Mouse (Mus musculus) liver, embryonic 16.5 days (tissue): ENCODE results near the gene AC124108.1. TPM values are rescaled to one million over a fixed set of nuclear protein-coding genes. Genes with fewer than 3 reads are reported as not detected.

Source experiments
- ATAC-seq: fragments of 200-750 bp; cut with Nextera tagmentation; 2 replicates; pipeline ENCODE4 v1.8.0; 2017; ENCODE audit warnings: low read depth, mild to moderate bottlenecking, moderate number of reproducible peaks, moderate library complexity
- H3K27ac ChIP-seq: fragments of 300-500 bp; sonication (generic); 2 replicates; pipeline ENCODE4 v1.5.1; 2014; ENCODE audit warnings: mild to moderate bottlenecking, low read length
- H3K27me3 ChIP-seq: fragments of 300-500 bp; sonication (generic); 2 replicates; pipeline ENCODE4 v1.6.1; 2014; ENCODE audit warnings: low read depth, low read length, mixed read lengths; ENCODE audit not compliant: control insufficient read depth, insufficient read depth
- H3K36me3 ChIP-seq: fragments of 300-500 bp; sonication (generic); 2 replicates; pipeline ENCODE4 v1.6.1; 2014; ENCODE audit warnings: mild to moderate bottlenecking; ENCODE audit not compliant: control insufficient read depth, insufficient read depth
- H3K4me1 ChIP-seq: fragments of 300-500 bp; sonication (generic); 2 replicates; pipeline ENCODE4 v1.6.1; 2014; ENCODE audit warnings: low read depth, low read length, mixed read lengths; ENCODE audit not compliant: control insufficient read depth
- H3K4me2 ChIP-seq: fragments of 300-500 bp; sonication (generic); 2 replicates; pipeline ENCODE4 v1.6.1; 2014; ENCODE audit warnings: low read depth, low read length, mixed read lengths
- H3K4me3 ChIP-seq: fragments of 300-500 bp; sonication (generic); 2 replicates; pipeline ENCODE4 v1.5.1; 2014; ENCODE audit warnings: low read depth, mild to moderate bottlenecking, low read length
- H3K9ac ChIP-seq: fragments of 300-500 bp; sonication (generic); 2 replicates; pipeline ENCODE4 v1.6.1; 2014; ENCODE audit warnings: low read depth, low read length
- H3K9me3 ChIP-seq: fragments of 300-500 bp; sonication (generic); replicated peaks from 2 replicates; pipeline ENCODE4 v1.6.1; 2016; ENCODE audit warnings: low read length; ENCODE audit not compliant: control insufficient read depth
- WGBS: fragments of 180-500 bp; shearing (Covaris S2); extraction: QIAGEN DNeasy Blood & Tissue Kit; methylation state at CpG from one replicate; pipeline ENCODE4 v1.1.7; 2014; ENCODE audit not compliant: insufficient replicate concordance; 5-methylcytosine and 5-hydroxymethylcytosine counted together
- polyA plus RNA-seq: library from polyadenylated mRNA; unstranded; fragments of >200 nt; fragmentation: Nextera tagmentation; extraction: Ambion mirVana; gene quantifications from 2 replicates; pipeline ENCODE4 v1.2.1, GENCODE M21; 2015

The AC124108.1 gene
- polyA plus RNA-seq, 1 experiment from 2014 or later: not detected

DNA sequence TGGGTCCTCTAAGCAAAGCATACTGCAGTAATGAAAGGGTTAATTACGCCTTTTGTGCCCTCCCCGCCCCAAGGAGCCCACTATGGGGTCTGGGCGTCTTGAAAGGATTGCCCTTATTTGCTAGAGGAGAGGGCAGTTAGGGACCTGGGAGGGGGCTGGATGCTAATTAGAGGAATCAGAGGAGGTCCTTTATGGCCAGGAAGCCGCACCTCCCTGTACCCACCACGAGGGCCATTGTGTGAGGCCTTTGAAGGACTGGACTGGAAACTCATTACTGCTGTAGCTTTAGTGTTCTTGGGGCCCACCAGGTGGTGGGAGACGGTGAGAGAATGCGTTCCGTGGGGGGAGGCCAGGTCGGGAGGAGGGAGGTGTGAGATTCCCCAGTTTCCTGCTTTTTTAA lies 6.4 kb downstream of the AC124108.1 start:
- H3K4me3 ChIP-seq: no peak overlapping the region

DNA sequence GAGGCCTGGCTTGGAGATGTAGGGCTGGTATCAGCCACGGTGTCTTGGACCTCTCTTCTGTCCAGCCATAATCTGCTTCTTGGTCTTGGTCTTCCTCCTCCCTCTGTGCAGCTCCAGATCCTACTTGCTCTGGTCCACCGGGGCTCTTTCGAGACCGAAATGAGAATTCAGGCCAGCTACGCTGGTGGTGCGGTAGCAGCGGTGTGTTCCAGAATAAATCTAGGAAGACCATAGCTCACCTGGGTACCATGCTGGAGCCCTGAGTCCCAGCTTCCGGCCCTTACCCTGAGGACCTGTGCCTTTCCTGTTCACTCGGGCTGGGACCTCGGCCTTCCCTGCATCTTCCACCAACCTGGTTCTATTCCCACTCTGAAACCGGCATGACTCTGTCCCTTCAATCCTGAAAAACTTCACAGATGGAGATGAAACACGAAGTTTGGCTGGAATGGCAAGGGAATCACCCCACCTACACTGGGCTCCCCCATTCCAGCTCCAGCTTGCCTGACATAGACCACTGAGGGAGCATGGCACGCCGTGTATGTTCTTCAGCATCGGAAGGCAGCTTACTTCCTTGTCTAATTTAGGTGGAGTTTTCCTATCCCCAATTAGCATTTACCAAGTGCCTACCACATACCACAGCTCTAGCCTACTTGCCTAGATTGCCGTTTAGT lies 7.3 kb downstream of the AC124108.1 start:
- Histone ChIP-seq H3K9me3 (no peaks in the 10 kb centered on the region), H3K9ac (no peak overlapping the region), H3K4me1 (no peaks in the 10 kb centered on the region), H3K27me3 (peaks cover 42% of the 10 kb centered on the region), H3K27ac (no peak overlapping the region), H3K4me3 (no peak overlapping the region), H3K4me2 (no peak overlapping the region), H3K36me3 (no peaks in the 10 kb centered on the region)
- ATAC-seq: no peak
- 66% methylated on average over 16 of the region's 16 CpGs for WGBS

More for the DNA sequence above, 6.4 kb downstream of the AC124108.1 start:
- Histone ChIP-seq H3K4me2 (no peak overlapping the region), H3K27ac (no peak overlapping the region), H3K36me3 (no peaks in the 10 kb centered on the region), H3K9ac (no peak overlapping the region), H3K27me3 (peaks cover 50% of the 10 kb centered on the region), H3K9me3 (no peaks in the 10 kb centered on the region), H3K4me1 (no peaks in the 10 kb centered on the region)
- ATAC-seq: no peak
- 16% methylated on average over 9 of the region's 9 CpGs for WGBS

- Histone ChIP-seq H3K27me3 (peaks cover 35% of the 10 kb centered on the region), H3K4me3 (no peak overlapping the region), H3K4me1 (no peaks in the 10 kb centered on the region), H3K9me3 (no peaks in the 10 kb centered on the region), H3K36me3 (no peaks in the 10 kb centered on the region), H3K9ac (no peak overlapping the region), H3K27ac (no peak overlapping the region), H3K4me2 (no peak overlapping the region)
- WGBS: 57% methylated on average over 6 of the region's 6 CpGs
- no peak for ATAC-seq
Measured at GRCm38 (mm10) chr1:132199244-132199643, 8.0 kb downstream of the AC124108.1 start.

DNA sequence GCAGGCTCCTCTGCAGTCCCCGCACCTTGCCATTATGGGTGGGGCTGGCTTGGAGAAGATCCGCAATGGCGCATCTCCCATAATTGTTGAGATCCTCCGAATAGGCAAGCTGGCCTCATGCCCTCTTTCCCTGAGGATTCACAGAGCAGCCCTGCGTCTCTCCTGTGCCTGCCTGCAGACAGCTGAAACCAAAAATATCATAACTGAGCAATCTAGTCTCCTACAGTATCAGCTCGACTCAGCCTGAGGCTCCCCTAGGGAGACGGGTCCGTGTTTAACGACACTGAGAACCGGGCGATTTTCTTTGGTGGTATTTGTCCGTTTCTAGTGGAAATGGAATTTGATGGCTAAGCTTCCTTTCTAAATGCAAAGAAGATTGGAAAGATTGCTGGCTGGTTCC lies 8.7 kb downstream of the AC124108.1 start:
- H3K4me2 ChIP-seq: no peak overlapping the region
- 15% methylated on average over 12 of the region's 12 CpGs for WGBS
- H3K27me3 ChIP-seq: peaks cover 34% of the 10 kb centered on the region
- H3K27ac ChIP-seq: no peak overlapping the region
- H3K9ac ChIP-seq: no peak overlapping the region
- H3K4me3 ChIP-seq: no peak overlapping the region
- ATAC-seq: no peak
- H3K4me1 ChIP-seq: no peaks in the 10 kb centered on the region
- H3K9me3 ChIP-seq: no peaks in the 10 kb centered on the region
- no peaks in the 10 kb centered on the region for H3K36me3 ChIP-seq

DNA sequence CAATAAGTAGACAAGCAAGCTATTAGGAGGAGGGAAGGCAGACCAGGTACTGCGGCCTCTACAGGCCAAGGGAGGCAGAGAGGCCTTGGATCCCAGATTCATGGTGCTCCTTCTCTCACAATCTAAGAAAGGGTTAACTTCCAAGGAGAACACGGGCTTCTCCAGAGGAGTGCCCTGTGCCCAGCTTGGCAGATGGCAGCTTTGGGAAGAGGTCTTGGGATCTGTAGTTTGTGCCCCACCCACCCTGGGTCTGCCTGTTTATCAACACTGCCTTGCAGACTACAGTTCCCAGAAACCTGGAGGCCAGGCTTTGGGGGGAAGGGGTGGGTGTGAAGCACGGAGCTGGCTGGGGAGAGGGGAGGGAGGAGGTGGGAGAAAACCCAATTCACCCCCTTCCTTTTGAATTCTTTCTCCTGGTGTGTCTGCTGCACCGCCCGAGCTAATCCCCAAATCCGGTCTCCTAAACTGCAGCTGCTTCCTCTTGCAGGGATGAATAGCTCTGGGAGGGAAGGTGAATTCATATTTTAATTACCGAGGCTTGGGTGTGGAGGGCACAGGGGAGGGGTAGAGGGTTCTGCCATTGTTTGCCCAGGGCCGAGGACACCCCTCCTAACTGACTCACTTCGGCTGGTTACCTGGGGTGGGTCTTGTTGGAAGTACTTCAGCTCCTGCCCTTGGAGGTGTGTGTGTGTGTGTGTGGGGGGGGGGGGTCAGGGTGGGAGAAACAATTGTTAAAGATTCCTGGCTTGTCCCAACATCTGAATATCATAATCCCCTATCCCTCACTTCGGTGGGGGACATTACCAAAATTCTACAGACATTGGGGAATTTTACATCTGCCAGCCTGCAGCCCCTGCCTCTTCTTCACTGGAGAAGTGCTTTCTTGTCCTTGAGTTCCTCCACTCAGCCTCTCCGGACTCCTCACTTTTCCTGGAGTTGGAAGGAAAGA lies 9.6 kb downstream of the AC124108.1 start:
- Histone ChIP-seq H3K27me3 (peaks cover 28% of the 10 kb centered on the region), H3K9me3 (no peaks in the 10 kb centered on the region), H3K9ac (no peak overlapping the region), H3K4me3 (no peak overlapping the region), H3K4me2 (no peak overlapping the region), H3K4me1 (no peaks in the 10 kb centered on the region), H3K27ac (no peak overlapping the region), H3K36me3 (no peaks in the 10 kb centered on the region)
- ATAC-seq: no peak
- 21% methylated on average over 11 of the region's 11 CpGs for WGBS

DNA sequence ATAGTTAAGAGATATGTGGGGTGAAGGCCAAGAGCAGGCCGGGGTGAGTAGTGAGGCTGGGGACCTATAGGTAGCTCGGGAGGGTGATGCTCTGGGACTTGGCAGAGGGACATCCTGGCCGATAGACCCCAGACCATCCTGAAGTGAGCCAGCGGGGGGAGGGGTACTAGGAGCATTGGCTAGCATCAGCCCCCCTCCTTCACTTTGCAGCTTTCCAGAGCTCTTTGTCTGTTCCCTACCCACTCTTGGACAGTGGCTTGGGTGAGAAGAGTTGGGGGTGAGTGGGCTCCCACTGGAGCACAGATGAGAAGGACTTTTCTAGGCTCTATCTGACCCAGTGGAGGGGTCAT lies 10.2 kb downstream of the AC124108.1 start:
- H3K36me3 ChIP-seq: no peaks in the 10 kb centered on the region
- no peak overlapping the region for H3K9ac ChIP-seq
- ATAC-seq: no peak
- 37% methylated on average over 4 of the region's 4 CpGs for WGBS
- H3K4me2 ChIP-seq: no peak overlapping the region
- H3K4me3 ChIP-seq: no peak overlapping the region
- H3K9me3 ChIP-seq: no peaks in the 10 kb centered on the region
- no peak overlapping the region for H3K27ac ChIP-seq
- H3K4me1 ChIP-seq: no peaks in the 10 kb centered on the region
- H3K27me3 ChIP-seq: peaks cover 28% of the 10 kb centered on the region

DNA sequence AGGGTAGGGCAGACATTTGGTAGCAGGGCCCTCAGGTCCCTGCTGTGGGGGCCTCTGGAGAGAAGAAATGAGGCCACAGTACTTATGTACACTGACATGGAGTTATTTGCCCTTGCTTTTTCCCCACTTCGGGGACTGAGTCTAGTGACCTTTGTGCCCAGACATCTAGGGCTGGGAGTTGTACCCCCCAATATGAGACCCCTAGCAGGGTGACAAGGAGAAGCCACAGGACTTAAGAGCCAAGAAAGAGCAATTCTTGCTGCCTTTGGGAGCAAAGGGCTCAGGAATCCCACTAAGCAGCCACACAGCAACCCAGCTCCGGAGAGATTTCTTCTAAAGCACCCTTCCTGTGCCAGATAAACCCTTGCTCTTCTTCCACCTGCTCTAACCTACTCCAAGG lies 10.7 kb downstream of the AC124108.1 start:
- 36% methylated on average over 2 of the region's 2 CpGs for WGBS
- no peaks in the 10 kb centered on the region for H3K4me1 ChIP-seq
- no peak overlapping the region for H3K4me3 ChIP-seq

GRCm38 (mm10) chr1:132202771-132203170 lies 11.5 kb downstream of the AC124108.1 start:
- Histone ChIP-seq H3K9me3 (no peaks in the 10 kb centered on the region), H3K4me1 (no peaks in the 10 kb centered on the region), H3K4me3 (no peak overlapping the region), H3K9ac (no peak overlapping the region), H3K36me3 (no peaks in the 10 kb centered on the region), H3K27me3 (peaks cover 25% of the 10 kb centered on the region), H3K4me2 (no peak overlapping the region), H3K27ac (no peak overlapping the region)
- ATAC-seq: no peak
- 75% methylated on average over 5 of the region's 5 CpGs for WGBS

More for the DNA sequence above, 10.7 kb downstream of the AC124108.1 start:
- Histone ChIP-seq H3K36me3 (no peaks in the 10 kb centered on the region), H3K9me3 (no peaks in the 10 kb centered on the region), H3K9ac (no peak overlapping the region), H3K27ac (no peak overlapping the region), H3K4me2 (no peak overlapping the region), H3K27me3 (peaks cover 28% of the 10 kb centered on the region)
- ATAC-seq: no peak

DNA sequence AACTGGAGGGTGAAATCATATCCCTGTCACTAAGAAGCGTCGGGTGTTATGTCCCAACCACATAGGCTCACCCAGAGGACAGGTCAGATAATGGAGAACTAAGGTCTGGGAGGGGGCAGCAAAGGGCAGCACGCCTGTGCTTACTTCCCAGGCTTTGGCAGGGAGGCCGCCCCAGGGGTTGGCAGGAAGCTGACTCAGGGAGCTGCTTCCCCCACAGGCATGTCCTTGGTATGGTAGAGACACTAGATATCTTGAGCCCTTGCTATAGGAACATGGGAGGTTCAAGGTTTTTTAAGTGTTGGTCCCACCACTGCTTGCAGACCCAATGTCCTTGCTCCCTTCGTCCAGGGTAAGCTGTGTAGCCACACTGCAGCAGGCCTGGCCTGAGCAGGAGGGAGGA lies 14.7 kb downstream of the AC124108.1 start:
- no peak overlapping the region for H3K4me2 ChIP-seq
- H3K27ac ChIP-seq: no peak overlapping the region
- no peak overlapping the region for H3K9ac ChIP-seq
- no peaks in the 10 kb centered on the region for H3K4me1 ChIP-seq
- no peak overlapping the region for H3K4me3 ChIP-seq
- H3K36me3 ChIP-seq: no peaks in the 10 kb centered on the region
- H3K9me3 ChIP-seq: no peaks in the 10 kb centered on the region
- no peak for ATAC-seq
- H3K27me3 ChIP-seq: peaks cover 3% of the 10 kb centered on the region
- WGBS: 20% methylated on average over 5 of the region's 5 CpGs
